28 mouse cellular contexts compared by ENCODE assay signal in the genomic region with DNA sequence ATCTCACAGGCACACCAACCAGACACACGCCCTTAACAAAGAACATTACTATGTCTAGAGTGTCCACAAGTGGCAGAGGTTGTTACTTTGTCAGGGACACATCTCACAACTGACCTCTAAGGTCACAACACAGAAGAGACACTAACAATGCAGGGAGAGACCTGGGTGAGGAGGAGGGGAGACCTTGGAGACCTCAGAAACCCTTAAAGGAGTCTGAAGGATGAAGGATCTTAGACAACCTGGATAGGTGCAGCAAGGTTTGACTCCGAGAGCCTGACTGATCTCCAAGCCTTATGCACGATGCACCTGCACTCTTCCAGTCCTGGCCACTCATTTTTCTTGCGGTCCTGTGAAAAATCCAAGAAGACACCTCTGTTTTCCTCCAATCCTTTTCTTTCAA. TPM values are rescaled to one million over a fixed set of nuclear protein-coding genes. Genes with fewer than 3 reads are reported as not detected.
A peak's percentile ranks its signal among the peaks of the same experiment; 100 is the strongest.
DNase-seq lines count a peak whose midpoint lies in the region; ATAC-seq lines count a peak whose summit lies in the region.
"Had no signal": no experiment of that assay in that cellular context is flagged by ENCODE, and none has a peak within 500 bp of the region (broad histone marks: within the 10 kb centered on the region; RNA-seq: fewer than 3 reads in every experiment).

No protein-coding gene starts in this region.

- H3K27me3 ChIP-seq in neural tube, embryonic 15.5 days (replicated peaks) = peaks cover 81% of the 10 kb centered on the region
- H3K27me3 ChIP-seq in limb, embryonic 10.5 days (ENCODE audit: low read depth, poor library complexity, severe bottlenecking) = peaks cover 59% of the 10 kb centered on the region

- H3K4me3 ChIP-seq in neural tube, embryonic 15.5 days (replicated peaks) = no peak overlapping the region
- no peak overlapping the region for H3K4me3 ChIP-seq in limb, embryonic 10.5 days
- H3K4me3 ChIP-seq: embryonic facial prominence, embryonic 12.5 days; embryonic facial prominence, embryonic 15.5 days; gastrocnemius, adult 2 months; heart, adult 2 months; heart, embryonic 10.5 days; heart, embryonic 13.5 days had no signal

- WGBS in neural tube, embryonic 15.5 days = 87% methylated on average over 4 of the region's 4 CpGs
- WGBS in limb, embryonic 10.5 days = 84% methylated on average over 4 of the region's 4 CpGs

- DNase-seq in heart, adult 11 months = peak; percentile 58
- DNase-seq in heart, adult 18-20 months = no peak
- peak; percentile 11 for DNase-seq in neural tube, embryonic 10.5 days (ENCODE audit: extremely low spot score, low spot score)
- peak; percentile 24 for DNase-seq in limb, embryonic 10.5 days (ENCODE audit: low spot score)
- DNase-seq in cerebellum, adult 11-12 months = no peak
- DNase-seq: adrenal gland, postnatal 10 days; adrenal gland, postnatal 36 days; B cell, adult 2 months; cerebellum, adult 2 months; cerebellum, adult 9-11 months; cerebellum, postnatal 36 days; forebrain, postnatal 0 days; gastrocnemius, adult 2 months; gastrocnemius, postnatal 14 days; heart, adult 2 months; heart, postnatal 14 days; heart, postnatal 4 days had no signal

- H3K27ac ChIP-seq in neural tube, embryonic 15.5 days (replicated peaks) = no peak overlapping the region
- no peak overlapping the region for H3K27ac ChIP-seq in limb, embryonic 10.5 days
- H3K27ac ChIP-seq: embryonic facial prominence, embryonic 12.5 days; embryonic facial prominence, embryonic 15.5 days; gastrocnemius, adult 2 months; heart, adult 2 months; heart, embryonic 10.5 days; heart, embryonic 13.5 days; hindbrain, embryonic 14.5 days; hindbrain, postnatal 0 days had no signal

- ATAC-seq in neural tube, embryonic 15.5 days (ENCODE audit: low FRiP score) = no peak
- ATAC-seq: forebrain, embryonic 14.5 days; forebrain, postnatal 0 days; hindbrain, postnatal 0 days; Patski had no signal

- H3K36me3 ChIP-seq in neural tube, embryonic 15.5 days = no peaks in the 10 kb centered on the region
- no peaks in the 10 kb centered on the region for H3K36me3 ChIP-seq in limb, embryonic 10.5 days
- H3K36me3 ChIP-seq: embryonic facial prominence, embryonic 12.5 days; embryonic facial prominence, embryonic 15.5 days; G1E; heart, embryonic 10.5 days; heart, embryonic 13.5 days had no signal

- no peak overlapping the region for H3K4me2 ChIP-seq in neural tube, embryonic 15.5 days
- H3K4me2 ChIP-seq: embryonic facial prominence, embryonic 12.5 days; embryonic facial prominence, embryonic 15.5 days; heart, embryonic 13.5 days; hindbrain, embryonic 14.5 days had no signal

- H3K4me1 ChIP-seq in neural tube, embryonic 15.5 days = peaks cover 7% of the 10 kb centered on the region
- H3K4me1 ChIP-seq in limb, embryonic 10.5 days = peaks cover 37% of the 10 kb centered on the region

- no peaks in the 10 kb centered on the region for H3K9me3 ChIP-seq in neural tube, embryonic 15.5 days (replicated peaks)
- no peaks in the 10 kb centered on the region for H3K9me3 ChIP-seq in limb, embryonic 10.5 days (replicated peaks)
- H3K9me3 ChIP-seq: embryonic facial prominence, embryonic 12.5 days; embryonic facial prominence, embryonic 15.5 days; G1E; heart, embryonic 10.5 days; heart, embryonic 13.5 days had no signal

- H3K9ac ChIP-seq in neural tube, embryonic 15.5 days (replicated peaks) = no peak overlapping the region
- H3K9ac ChIP-seq: embryonic facial prominence, embryonic 12.5 days; embryonic facial prominence, embryonic 15.5 days; forebrain, postnatal 0 days; heart, embryonic 13.5 days; hindbrain, embryonic 14.5 days had no signal

RNA-seq across cellular contexts. Expression of a gene that starts 36.4 kb away (rescaled TPM):
- total RNA-seq in heart, adult 18-20 months (2021) = 1 to 10 TPM in 1 of 2 experiments, under 1 TPM in 1; 0.39 to 1.1 TPM
- 1.8 and 3.5 TPM in 2 replicates for polyA plus RNA-seq in neural tube, embryonic 15.5 days (2015; fragmentation: Nextera tagmentation; extraction: Ambion mirVana)
- polyA plus RNA-seq in limb, embryonic 10.5 days (2016; fragmentation: Nextera tagmentation; extraction: Ambion mirVana) = 0.60 and 0.85 TPM in 2 replicates
- total RNA-seq: CH12.LX had no signal
- polyA plus RNA-seq: G1E had no signal

Comparison
In these comparisons a context has a peak if more than half of its experiments do, and no peak if none do; other contexts are left out.
1. DNase-seq: peak in heart, adult 11 months (single experiment), neural tube, embryonic 10.5 days (single experiment) and limb, embryonic 10.5 days (single experiment); none in heart, adult 18-20 months (0 of 2) and cerebellum, adult 11-12 months (single experiment).